Mouse (Mus musculus): ENCODE results near the gene Pim1. TPM values are rescaled to one million over a fixed set of nuclear protein-coding genes. Genes with fewer than 3 reads are reported as not detected.
"Not testable (repeated sequence)": the region's sequence is repeated elsewhere in the genome, so short reads cannot be mapped to it uniquely, and the experiment has no call there.

The Pim1 gene
- polyA plus RNA-seq, 1 experiment from 2014 or later = 27.4 TPM

DNA sequence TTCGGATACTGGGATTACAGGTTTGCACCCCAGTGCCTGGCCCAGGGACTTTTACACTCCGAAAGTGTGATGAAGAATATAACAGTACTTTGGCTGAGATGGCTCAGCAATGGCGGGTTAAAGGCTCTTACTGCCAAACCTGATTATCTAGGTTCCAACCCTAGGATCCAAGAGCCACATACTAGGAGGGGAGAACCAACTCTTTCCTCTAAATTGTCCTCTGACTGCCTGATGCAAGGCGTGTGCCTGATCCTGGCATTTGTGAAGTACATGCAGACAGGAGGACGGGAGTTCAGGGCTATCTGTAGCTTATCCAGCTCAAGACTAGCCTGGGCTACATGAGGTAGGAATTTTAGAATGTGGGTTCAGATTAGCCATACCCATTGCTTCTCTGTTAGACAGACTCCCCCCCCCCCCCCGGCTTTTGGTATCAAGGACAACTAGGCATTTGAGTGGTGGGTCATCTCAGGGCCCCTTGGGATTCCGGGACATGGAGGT, 9.7 kb downstream of the Pim1 start:
- 78% methylated on average over 7 of the region's 7 CpGs for WGBS
- H3K9me3 ChIP-seq (replicated peaks) = no peaks in the 10 kb centered on the region
- H3K4me3 ChIP-seq = no peak overlapping the region
- DNase-seq (ENCODE audit: low spot score) = no peak
- H3K27ac ChIP-seq = peak overlapping the region; percentile 42; the same call in 1 of the 2 replicates
- peaks cover 9% of the 10 kb centered on the region for H3K36me3 ChIP-seq
- no peaks in the 10 kb centered on the region for H3K27me3 ChIP-seq (ENCODE audit: low read depth, poor library complexity, severe bottlenecking)
- peaks cover 13% of the 10 kb centered on the region; the same call in 1 of the 2 replicates for H3K4me1 ChIP-seq

DNA sequence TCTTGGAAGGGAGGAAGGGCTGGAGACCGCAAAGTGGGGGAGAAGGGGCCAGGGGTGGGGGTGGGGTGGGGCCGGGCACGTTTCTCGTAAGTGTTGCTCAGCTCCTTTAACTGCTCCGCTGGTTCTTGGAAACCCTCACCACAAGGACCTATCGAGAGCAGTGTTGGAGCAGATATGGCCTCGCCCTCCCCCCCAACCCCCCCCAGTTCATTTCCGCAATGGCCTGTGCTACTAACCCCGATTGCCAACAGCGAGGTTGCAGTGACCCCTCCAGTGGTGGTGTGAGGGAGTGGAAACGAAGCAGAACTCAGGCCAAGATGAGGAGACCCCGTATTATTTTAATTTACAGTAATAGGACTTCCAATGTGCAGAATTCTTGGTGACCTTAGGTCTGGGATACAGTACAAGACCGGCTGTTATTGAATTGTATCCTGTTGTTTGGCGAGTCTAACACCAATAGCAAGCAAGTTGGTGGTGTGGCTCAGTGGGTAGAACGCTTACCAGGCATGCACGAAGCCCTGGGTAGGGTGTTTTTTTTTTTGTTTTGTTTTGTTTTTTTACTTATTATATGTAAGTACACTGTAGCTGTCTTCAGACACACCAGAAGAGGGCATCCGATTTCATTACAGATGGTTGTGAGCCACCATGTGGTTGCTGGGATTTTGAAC, 10.4 kb downstream of the Pim1 start:
- Histone ChIP-seq H3K9me3 (replicated peaks) (no peaks in the 10 kb centered on the region), H3K27me3 (ENCODE audit: low read depth, poor library complexity, severe bottlenecking) (no peaks in the 10 kb centered on the region), H3K27ac (no peak overlapping the region), H3K4me3 (no peak overlapping the region), H3K4me1 (peaks cover 13% of the 10 kb centered on the region; the same call in 1 of the 2 replicates), H3K36me3 (peaks cover 8% of the 10 kb centered on the region; the same call in 1 of the 2 replicates)
- DNase-seq (ENCODE audit: low spot score) = no peak
- WGBS = 79% methylated on average over 17 of the region's 17 CpGs

DNA sequence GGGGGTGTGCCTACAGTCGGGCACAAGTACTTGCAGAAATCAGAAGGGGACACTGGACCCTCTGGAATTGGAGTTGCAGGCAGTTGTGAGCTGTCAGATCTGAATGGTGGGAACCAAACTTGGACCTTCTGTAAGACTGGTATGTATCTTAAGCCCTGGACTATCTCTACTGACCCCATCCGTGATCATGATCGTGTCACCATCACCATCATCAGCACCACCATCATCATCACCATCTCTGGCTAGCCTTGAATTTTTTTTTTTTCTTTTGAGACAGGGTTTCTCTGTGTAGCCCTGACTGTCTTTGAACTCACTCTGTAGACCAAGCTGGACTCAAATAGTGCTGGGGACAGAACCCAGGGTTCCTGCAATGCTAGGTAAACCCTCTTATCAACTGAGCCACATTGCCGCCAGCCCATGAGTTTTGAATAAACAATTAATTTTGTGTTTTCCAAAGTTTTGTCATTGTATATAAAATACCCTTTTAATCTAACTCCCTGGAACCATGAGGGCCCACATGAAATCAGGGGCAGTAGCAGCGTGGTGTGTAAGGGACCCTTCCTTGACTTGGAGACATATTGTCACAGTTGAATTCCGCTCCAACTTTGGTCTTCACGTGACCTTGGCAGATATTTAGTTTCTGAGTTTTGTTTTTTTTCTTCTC, 11.6 kb downstream of the Pim1 start:
- 82% methylated on average over 7 of the region's 7 CpGs for WGBS
- no peak overlapping the region for H3K4me3 ChIP-seq
- no peaks in the 10 kb centered on the region for H3K36me3 ChIP-seq
- DNase-seq (ENCODE audit: low spot score) = no peak
- H3K9me3 ChIP-seq (replicated peaks) = no peaks in the 10 kb centered on the region
- H3K4me1 ChIP-seq = peaks cover 13% of the 10 kb centered on the region; the same call in 1 of the 2 replicates
- H3K27me3 ChIP-seq (ENCODE audit: low read depth, poor library complexity, severe bottlenecking) = no peaks in the 10 kb centered on the region
- H3K27ac ChIP-seq = no peak overlapping the region

DNA sequence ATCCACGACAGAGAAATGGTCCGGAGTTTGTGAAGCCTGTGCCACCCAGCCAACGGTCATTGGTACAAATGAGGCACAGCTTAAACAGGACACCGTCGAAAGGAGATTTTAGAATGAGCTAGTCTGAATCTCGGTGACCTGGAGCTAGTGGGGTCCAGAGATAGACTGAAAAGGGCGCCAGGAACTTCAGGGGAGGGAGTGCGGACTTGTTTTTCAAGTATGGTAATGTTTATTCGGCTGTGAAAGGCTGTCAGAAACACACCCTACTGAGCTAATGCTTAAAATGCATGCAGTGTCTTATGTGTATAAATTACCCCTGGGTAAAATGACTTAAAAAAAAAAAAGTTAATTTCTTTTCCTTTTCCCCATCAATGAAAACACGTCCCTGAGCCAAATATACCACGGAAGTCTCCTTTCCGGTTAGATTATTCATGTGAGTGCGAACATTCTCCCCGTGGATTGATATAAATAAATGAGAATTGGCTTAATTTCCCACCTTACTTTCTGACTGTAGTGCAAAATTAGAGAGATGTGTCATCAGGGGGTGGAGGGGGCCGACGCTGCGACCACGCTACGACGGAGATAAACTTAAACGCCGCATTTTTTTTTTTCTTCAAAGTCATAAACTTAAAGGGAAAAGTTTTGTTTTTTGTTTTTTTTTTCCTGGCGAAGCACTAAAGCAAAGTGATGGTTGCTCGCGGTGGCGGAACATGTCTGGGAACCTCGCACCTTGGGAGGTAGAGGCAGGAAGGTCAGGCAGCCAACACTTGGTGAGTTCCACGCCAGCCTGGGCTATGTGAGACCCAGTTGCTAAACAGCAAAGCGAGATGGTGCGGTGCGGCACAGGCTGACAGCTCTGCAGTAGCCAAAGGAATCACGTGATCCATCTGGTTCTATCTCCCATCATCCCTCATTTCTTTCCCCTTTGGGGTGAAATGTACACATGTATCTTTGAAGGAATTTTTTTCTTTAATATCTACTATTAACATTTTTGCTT, 12.4 kb downstream of the Pim1 start:
- Histone ChIP-seq H3K27me3 (ENCODE audit: low read depth, poor library complexity, severe bottlenecking) (no peaks in the 10 kb centered on the region), H3K4me1 (peaks cover 13% of the 10 kb centered on the region; the same call in 1 of the 2 replicates), H3K27ac (no peak overlapping the region), H3K4me3 (peak overlapping the region; percentile 19; the same call in 1 of the 2 replicates), H3K9me3 (replicated peaks) (no peaks in the 10 kb centered on the region), H3K36me3 (no peaks in the 10 kb centered on the region)
- 14% methylated on average over 32 of the region's 32 CpGs for WGBS
- no peak for DNase-seq (ENCODE audit: low spot score)

DNA sequence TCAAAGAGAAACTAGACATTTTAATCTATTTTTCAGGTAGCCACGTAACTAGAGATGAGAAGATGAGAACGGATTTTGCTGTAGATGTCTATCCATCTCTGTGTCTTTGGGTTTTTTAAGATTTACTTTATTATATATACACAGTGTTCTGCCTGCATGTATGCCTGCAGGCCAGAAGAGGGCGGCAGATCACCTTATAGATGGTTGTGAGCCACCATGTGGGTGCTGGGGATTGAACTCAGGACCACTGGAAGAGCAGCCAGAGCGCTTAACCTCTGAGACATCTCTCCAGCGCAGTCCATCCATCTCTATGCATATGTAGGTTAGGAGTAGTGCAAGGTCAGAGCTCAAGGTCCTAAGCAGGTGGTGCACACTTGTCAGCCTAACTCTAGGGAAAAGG, 13.1 kb downstream of the Pim1 start:
- no peaks in the 10 kb centered on the region for H3K27me3 ChIP-seq (ENCODE audit: low read depth, poor library complexity, severe bottlenecking)
- no peak overlapping the region for H3K27ac ChIP-seq
- no peak for DNase-seq (ENCODE audit: low spot score)
- WGBS = 80% methylated on average over 5 of the region's 5 CpGs
- no peaks in the 10 kb centered on the region for H3K9me3 ChIP-seq (replicated peaks)
- H3K4me3 ChIP-seq = no peak overlapping the region
- H3K36me3 ChIP-seq = no peaks in the 10 kb centered on the region
- peaks cover 13% of the 10 kb centered on the region; the same call in 1 of the 2 replicates for H3K4me1 ChIP-seq

DNA sequence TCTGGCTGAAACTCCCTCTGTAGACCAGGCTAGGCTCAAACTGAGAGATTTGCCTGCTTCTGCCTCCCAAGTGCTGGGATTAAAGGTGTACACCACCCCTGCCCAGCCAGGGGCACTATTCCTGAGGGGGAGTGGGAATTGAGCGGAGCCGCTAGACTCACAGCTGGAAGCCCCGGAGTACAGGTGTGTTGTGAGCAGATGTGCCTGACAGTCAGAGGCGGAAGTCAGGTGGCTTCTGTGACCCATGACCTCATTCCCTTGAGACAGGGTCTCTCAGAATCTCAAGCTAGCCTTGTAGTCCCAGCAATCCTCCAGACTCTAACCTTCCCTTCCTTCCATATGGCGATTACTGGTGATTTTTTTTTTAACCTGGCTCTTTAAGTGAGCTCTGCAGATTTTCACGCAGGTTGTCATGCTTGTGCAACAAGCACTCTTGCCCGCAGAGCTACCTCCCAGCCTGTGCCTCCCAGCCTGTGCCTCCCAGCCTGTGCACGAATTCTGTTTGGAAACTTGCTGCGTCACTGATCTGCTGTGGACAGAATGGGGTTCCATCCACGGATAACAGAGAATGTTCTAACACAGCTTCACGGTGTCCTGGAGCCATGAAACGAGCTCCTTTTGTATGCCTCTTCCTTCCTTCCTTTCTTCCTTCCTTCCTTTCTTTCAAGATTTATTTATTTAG, 18.5 kb downstream of the Pim1 start:
- no peak overlapping the region for H3K4me3 ChIP-seq
- WGBS = 80% methylated on average over 12 of the region's 12 CpGs
- H3K9me3 ChIP-seq (replicated peaks) = no peaks in the 10 kb centered on the region
- H3K27ac ChIP-seq = no peak overlapping the region
- H3K27me3 ChIP-seq (ENCODE audit: low read depth, poor library complexity, severe bottlenecking) = no peaks in the 10 kb centered on the region
- H3K36me3 ChIP-seq = no peaks in the 10 kb centered on the region
- peaks cover 10% of the 10 kb centered on the region; the same call in 1 of the 2 replicates for H3K4me1 ChIP-seq
- DNase-seq (ENCODE audit: low spot score) = no peak

DNA sequence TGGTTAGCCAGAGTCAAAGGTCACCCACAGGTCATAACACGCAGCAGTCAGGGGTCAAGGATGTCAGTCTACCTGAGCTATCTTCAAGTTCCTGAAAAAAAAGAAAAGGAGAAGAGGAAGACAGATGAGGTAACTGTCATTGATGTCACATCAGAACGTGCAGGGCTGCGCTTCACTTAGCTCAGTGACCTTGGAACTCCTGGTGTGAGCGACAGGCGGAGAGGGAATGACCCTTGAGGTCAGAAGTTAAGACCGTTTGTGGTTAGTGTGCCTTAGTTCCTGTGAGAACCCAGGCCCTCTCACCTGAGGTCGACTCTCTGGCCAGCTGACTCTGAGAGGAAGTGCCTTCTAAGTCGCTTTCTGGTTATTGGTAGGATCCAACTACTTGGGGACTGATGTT, 20.1 kb downstream of the Pim1 start:
- Histone ChIP-seq H3K4me1 (peaks cover 10% of the 10 kb centered on the region; the same call in 1 of the 2 replicates), H3K36me3 (no peaks in the 10 kb centered on the region), H3K4me3 (no peak overlapping the region), H3K9me3 (replicated peaks) (no peaks in the 10 kb centered on the region), H3K27me3 (ENCODE audit: low read depth, poor library complexity, severe bottlenecking) (no peaks in the 10 kb centered on the region), H3K27ac (no peak overlapping the region)
- WGBS = 54% methylated on average over 8 of the region's 8 CpGs
- DNase-seq (ENCODE audit: low spot score) = no peak

DNA sequence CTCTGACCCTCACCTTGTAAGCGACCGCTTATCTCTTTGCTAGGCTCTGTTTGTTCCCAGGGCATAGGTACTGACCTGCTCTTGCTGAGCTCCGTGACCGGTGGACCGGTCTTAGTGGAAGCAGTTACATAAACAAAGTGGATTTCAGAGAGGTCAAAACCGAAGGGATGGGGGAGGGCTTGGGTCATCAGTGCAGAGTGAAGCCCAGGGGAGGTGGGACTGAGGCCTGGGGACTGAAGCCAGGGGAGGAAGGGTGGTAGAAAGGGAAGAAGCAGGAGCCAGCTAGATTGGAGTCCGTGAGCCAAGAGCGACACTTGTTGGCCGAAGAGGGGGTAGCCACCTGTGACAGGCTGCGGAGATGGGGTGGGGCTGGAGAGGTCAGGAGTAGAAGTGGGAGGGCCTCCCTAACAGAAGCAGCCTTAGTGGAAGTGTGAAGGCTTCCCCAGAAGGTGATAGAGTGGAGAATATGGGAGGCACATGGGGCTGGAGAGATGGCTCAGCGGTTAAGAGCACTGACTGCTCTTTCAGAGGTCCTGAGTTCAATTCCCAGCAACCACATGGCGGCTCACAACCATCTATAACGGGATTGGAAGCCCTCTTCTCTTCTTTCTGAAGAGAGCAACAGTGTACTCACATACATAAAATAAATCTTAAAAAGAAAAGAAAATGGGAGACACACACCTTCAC, 22.6 kb downstream of the Pim1 start:
- 29% methylated on average over 13 of the region's 13 CpGs for WGBS
- H3K27me3 ChIP-seq (ENCODE audit: low read depth, poor library complexity, severe bottlenecking) = no peaks in the 10 kb centered on the region
- peak overlapping the region; percentile 66; the same call in 1 of the 2 replicates for H3K27ac ChIP-seq

DNA sequence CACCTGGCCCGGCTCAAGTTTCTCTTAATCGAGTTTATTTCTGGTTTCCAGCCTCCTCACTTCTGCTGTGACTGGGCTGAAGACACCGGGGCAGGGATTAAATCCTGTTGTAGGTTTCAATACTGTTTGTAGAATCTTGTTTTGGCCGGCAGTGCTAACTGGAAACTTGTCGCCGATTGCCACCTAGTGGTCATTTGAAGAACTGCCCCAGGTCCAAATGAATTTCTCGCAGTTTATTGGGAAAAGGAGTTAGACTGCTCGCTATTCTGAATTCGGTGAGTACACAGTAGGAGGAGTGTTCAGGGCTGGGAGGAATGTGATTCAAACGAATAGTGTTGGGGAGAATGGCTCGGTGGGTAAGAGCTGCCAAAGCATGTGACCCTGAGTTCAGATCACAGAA, 23.9 kb downstream of the Pim1 start:
- Histone ChIP-seq H3K4me1 (peaks cover 10% of the 10 kb centered on the region; the same call in 1 of the 2 replicates), H3K36me3 (no peaks in the 10 kb centered on the region), H3K9me3 (replicated peaks) (no peaks in the 10 kb centered on the region), H3K4me3 (no peak overlapping the region), H3K27ac (no peak overlapping the region), H3K27me3 (ENCODE audit: low read depth, poor library complexity, severe bottlenecking) (no peaks in the 10 kb centered on the region)
- WGBS = 5% methylated on average over 11 of the region's 11 CpGs
- DNase-seq (ENCODE audit: low spot score) = peak; percentile 83

More for the DNA sequence above, 22.6 kb downstream of the Pim1 start:
- peak; percentile 79 for DNase-seq (ENCODE audit: low spot score)
- H3K4me1 ChIP-seq = peaks cover 10% of the 10 kb centered on the region; the same call in 1 of the 2 replicates
- no peaks in the 10 kb centered on the region for H3K36me3 ChIP-seq
- no peaks in the 10 kb centered on the region for H3K9me3 ChIP-seq (replicated peaks)
- no peak overlapping the region for H3K4me3 ChIP-seq

DNA sequence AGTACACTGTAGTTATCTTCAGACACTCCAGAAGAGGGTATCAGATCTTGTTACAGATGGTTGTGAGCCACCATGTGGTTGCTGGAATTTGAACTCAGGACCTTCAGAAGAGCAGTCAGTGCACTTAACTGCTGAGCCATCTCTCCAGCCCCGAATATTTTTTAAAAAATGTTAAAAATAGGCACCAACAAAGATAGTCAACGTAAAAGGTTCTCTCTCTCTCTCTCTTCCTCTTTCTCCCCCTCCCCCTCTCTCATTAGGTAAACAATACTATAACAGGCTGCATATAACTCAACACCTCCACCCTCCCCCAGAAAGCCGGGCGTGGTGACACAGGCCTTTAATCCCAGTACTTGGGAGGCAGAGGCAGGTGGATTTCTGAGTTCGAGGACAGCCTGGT, 28.1 kb downstream of the Pim1 start:
- H3K9me3 ChIP-seq (replicated peaks); H3K4me1 ChIP-seq; DNase-seq (ENCODE audit: low spot score); H3K27me3 ChIP-seq (ENCODE audit: low read depth, poor library complexity, severe bottlenecking); H3K4me3 ChIP-seq; H3K27ac ChIP-seq; H3K36me3 ChIP-seq: not testable (repeated sequence)
- WGBS = 93% methylated on average over 5 of the region's 5 CpGs

DNA sequence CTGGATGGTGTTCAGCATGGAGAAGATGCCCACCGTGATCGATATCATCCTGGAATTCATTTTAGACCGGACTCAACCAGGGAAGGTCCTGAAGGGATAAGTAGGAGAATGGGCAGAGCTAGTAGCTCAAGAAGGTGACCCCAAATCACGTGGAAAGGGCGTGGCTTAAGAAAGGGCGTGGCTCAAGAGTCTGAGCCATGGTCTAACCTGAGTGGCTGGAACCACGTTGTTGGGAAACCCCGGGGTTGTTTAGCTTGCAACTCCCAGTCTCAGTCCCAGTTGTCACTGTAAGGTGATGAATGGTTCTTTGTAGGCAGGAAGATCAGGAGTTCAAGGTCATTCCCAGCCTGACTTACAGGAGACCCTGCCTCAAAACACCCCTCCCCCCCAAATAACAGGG, 29.2 kb downstream of the Pim1 start:
- Histone ChIP-seq H3K27ac (no peak overlapping the region), H3K9me3 (replicated peaks) (no peaks in the 10 kb centered on the region), H3K4me3 (no peak overlapping the region), H3K4me1 (no peaks in the 10 kb centered on the region), H3K36me3 (no peaks in the 10 kb centered on the region), H3K27me3 (ENCODE audit: low read depth, poor library complexity, severe bottlenecking) (no peaks in the 10 kb centered on the region)
- 78% methylated on average over 8 of the region's 8 CpGs for WGBS
- DNase-seq (ENCODE audit: low spot score) = no peak

All from limb, embryonic 10.5 days (tissue).